Mouse (Mus musculus): ENCODE measurements around the gene Nrd1.

Gene Nrd1

DNA sequence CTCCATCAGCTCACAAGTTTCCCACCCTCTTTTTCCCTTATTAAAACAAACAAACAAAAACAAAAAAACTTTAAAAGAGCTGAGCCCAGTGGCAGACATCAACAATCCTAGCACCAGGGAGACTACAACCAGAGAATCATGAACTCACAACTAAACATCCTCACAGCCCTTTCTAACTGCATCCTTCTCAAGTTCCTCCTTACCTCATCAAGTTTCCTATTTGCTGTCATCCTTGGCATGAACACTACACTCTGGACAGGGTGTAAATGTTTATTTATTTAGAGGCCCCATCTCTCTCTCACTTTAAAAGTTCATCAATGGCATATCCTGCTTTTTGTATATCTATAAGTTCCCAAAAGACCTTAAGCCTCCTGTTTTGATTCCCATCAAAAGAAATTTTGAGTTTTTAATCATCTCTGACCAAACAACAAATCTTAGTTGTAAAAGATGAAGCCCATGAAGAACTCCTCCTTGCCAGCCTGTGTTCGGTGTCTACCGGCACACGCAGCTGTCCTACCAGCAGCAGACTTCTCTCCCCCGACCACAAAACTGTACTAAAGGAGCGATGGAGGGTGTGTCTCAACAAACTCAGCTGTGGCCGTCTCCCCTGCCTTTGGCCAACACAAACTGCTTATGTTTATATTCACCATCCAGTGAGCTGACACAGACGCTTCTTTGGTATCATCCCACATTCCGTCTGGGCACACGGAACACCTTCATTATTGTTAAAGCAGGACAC is 102.9 kb downstream of the Nrd1 start:
- peak; percentile 28 for DNase-seq

DNA sequence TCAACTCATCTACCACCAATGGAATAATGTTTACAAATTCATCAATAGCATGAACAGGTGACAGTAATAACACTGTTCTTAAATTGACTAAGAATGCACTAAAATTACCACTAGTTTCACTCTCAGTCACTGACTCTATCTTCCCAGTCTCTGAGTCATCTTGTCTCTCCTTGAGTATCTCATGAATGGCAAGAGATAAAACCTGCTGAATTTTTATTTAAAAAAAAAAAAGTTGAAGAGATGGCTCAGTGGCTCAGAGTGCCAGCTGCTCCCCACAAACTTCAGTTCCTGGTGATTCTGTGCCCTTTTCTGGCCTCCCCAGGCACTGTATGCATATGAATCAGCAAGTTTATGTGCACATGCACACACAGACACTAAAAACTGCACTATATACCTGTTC is 104.8 kb downstream of the Nrd1 start:
- no peak for DNase-seq

DNA sequence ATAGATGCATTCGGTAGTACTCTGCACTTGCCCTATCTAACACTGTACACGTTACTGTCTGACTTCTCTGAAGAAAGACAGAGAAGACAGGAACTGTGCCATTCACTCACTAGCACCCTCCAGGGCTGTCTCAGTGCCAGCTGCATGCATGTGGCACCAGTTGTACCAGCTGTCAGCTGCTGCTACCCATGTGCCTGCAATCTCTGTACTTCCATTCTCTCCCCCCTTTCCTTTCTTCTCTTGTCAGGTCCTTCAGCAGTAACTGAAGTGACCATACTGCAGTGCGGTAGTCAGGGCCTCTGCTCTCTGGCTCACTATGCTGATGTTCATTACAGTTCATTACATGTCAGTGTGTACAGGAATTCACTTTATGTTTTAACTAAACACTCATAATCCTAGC is 105.6 kb downstream of the Nrd1 start:
- no peak for DNase-seq

DNA sequence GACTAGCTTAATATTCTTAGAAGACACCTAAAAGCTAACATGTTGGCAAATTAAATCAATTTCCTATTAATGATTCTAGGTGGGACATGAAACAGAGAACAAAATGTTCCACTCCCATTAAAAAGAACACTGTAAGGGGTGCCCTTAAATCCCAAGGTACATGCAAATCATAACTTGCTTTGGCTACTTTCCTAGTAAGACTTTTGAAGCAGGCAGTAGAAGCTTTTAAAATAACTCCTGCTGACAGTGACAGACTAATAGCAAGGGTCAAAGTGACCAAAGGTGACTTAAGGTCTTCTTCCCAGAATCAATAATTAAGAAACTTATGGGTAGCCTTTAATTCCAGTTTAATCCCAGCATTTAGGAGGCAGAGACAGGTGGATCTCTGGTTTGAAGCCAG is 106.1 kb downstream of the Nrd1 start:
- no peak for DNase-seq

DNA sequence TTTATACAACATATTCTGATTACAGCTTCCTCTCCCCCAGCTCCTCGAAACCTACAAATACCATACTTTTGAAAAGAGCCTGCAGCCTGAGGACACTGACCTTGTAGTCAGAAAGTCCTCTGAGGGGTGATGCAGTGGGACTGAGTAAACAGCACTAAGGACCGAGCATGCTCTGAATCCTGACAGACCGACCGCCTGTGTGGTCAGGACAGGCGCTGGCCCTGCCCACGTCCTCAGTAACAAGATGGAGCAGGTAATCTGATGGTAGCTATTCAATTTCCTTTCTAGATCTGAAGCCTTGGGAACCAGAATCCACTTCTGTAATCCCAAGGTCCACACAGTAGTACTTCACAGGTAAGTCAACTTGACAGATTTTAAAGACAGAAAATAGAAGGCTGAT is 108.6 kb downstream of the Nrd1 start:
- no peak for DNase-seq

DNA sequence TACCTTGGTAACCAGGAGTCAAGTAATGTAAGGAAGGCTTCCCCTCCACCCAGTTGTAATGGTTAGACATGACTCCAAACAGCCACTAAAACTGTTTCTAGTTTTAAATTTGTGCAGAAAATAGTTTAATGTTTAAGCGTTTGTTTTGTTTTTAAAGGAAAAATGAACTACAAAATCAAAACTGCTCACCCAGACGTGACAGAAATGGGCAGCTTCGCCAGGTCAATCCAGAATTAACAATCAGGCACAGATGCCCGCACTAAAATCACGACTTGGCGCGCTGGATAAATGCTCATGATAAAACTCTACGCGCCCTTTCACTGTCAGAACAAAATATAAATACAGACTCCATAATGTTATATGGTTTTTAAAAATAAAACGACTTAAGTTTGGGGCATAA is 109.2 kb downstream of the Nrd1 start:
- DNase-seq, result no peak

DNA sequence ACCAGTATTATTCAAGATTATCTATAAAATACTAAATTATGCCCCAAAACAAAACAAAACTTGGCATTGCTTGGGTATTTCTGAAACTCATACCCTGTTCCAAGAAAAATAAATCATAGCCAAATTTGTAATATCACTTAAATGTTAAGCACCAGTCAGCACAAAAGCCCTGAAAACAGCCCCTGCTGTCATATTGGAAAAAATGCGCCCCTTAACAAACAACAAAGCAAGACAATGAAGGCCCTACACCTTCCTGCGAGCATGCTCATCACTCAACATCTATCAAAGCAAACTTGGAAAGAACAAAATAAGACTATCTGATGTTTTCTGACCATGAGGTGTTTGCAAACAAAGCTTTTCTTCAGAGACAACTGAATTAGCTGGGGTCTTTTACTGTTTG is 110.5 kb downstream of the Nrd1 start:
- DNase-seq, result no peak
